Mouse (Mus musculus) urinary bladder, postnatal 4 days (tissue): ENCODE measurements around the gene Alyref.

ENCODE experiments used
- DNase-seq, 2 experiments: peaks; one replicate each; pipeline ENCODE4 v3.0.0; 2021 to 2022; ENCODE audit warnings: low spot score in 2 of 2

The Alyref gene

GRCm38 (mm10) chr11:120598283-120598989 lies at the start of gene Alyref, which contains the start of gene Anapc11:
Alyref (minus strand) TSS chr11:120598365.
Anapc11 (plus strand) TSS chr11:120598421.
- peak; percentile 92 to 95 for DNase-seq

GRCm38 (mm10) chr11:120647047-120647830 lies 49.1 kb upstream of the Alyref start:
- DNase-seq = no peak

- peak; percentile 90 to 95 for DNase-seq
Observed at GRCm38 (mm10) chr11:120643601-120643987, 45.4 kb upstream of the Alyref start, which contains the start of gene Pycr1. Pycr1 (minus strand) TSS chr11:120643769.

- DNase-seq = peak; percentile 19 to 60
Observed at GRCm38 (mm10) chr11:120642939-120643600, 44.9 kb upstream of the Alyref start.

GRCm38 (mm10) chr11:120641869-120642268 lies 43.7 kb upstream of the Alyref start:
- no peak for DNase-seq

GRCm38 (mm10) chr11:120641255-120641654 lies 43.1 kb upstream of the Alyref start:
- peak in 1 of 2 experiments; percentile 16 for DNase-seq

- no peak for DNase-seq
Observed at GRCm38 (mm10) chr11:120634810-120635209, 36.6 kb upstream of the Alyref start.

- DNase-seq = peak; percentile 92 to 95
Observed at GRCm38 (mm10) chr11:120633520-120634343, 35.6 kb upstream of the Alyref start, which contains the start of gene Mafg. Mafg (minus strand) TSS chr11:120633600.

GRCm38 (mm10) chr11:120632559-120633519 lies 34.7 kb upstream of the Alyref start:
- peak; percentile 68 to 73 for DNase-seq

- no peak for DNase-seq
Observed at GRCm38 (mm10) chr11:120631726-120632448, 33.7 kb upstream of the Alyref start.

GRCm38 (mm10) chr11:120630881-120631725 lies 32.9 kb upstream of the Alyref start:
- DNase-seq = no peak

GRCm38 (mm10) chr11:120630401-120630871 lies 32.3 kb upstream of the Alyref start:
- DNase-seq = no peak

- DNase-seq = no peak
Observed at GRCm38 (mm10) chr11:120629911-120630310, 31.7 kb upstream of the Alyref start.

GRCm38 (mm10) chr11:120629341-120629730 lies 31.2 kb upstream of the Alyref start:
- no peak for DNase-seq

GRCm38 (mm10) chr11:120628601-120629340 lies 30.6 kb upstream of the Alyref start:
- DNase-seq = no peak

- peak in 1 of 2 experiments; percentile 16 for DNase-seq
Observed at GRCm38 (mm10) chr11:120627468-120628300, 29.5 kb upstream of the Alyref start.
